Mouse (Mus musculus) kidney, adult 11 months (tissue): ENCODE data around the gene Rims3.

Source experiments
- DNase-seq: peaks from one replicate; pipeline ENCODE4 v3.0.0; 2022

Gene Rims3

GRCm38 (mm10) chr4:120854588-120855319, at the start of gene Rims3:
Rims3 (plus strand) TSS chr4:120854816.
- DNase-seq, result peak; percentile 28

GRCm38 (mm10) chr4:120805816-120806215, 48.8 kb upstream of the Rims3 start:
- no peak for DNase-seq

GRCm38 (mm10) chr4:120813762-120814161, 40.9 kb upstream of the Rims3 start:
- no peak for DNase-seq

GRCm38 (mm10) chr4:120814171-120814570, 40.4 kb upstream of the Rims3 start:
- peak; percentile 85 for DNase-seq

GRCm38 (mm10) chr4:120815163-120815562, 39.5 kb upstream of the Rims3 start:
- no peak for DNase-seq

GRCm38 (mm10) chr4:120815622-120816334, 38.8 kb upstream of the Rims3 start:
- peak; percentile 94 for DNase-seq

- DNase-seq, result no peak
Observed at GRCm38 (mm10) chr4:120817002-120817774, 37.4 kb upstream of the Rims3 start.

- DNase-seq, result no peak
Observed at GRCm38 (mm10) chr4:120817951-120818350, 36.7 kb upstream of the Rims3 start.

GRCm38 (mm10) chr4:120819296-120819695, 35.3 kb upstream of the Rims3 start:
- DNase-seq, result no peak

GRCm38 (mm10) chr4:120819871-120820270, 34.7 kb upstream of the Rims3 start:
- no peak for DNase-seq

- peak; percentile 66 for DNase-seq
Observed at GRCm38 (mm10) chr4:120822191-120822911, 32.3 kb upstream of the Rims3 start.

GRCm38 (mm10) chr4:120825100-120825553, 29.5 kb upstream of the Rims3 start:
- DNase-seq, result peak; percentile 95

- DNase-seq, result peak; percentile 97
Observed at GRCm38 (mm10) chr4:120825577-120826326, 28.9 kb upstream of the Rims3 start.

- no peak for DNase-seq
Observed at GRCm38 (mm10) chr4:120826418-120826817, 28.2 kb upstream of the Rims3 start.

GRCm38 (mm10) chr4:120830767-120831166, 23.8 kb upstream of the Rims3 start:
- no peak for DNase-seq

- no peak for DNase-seq
Observed at GRCm38 (mm10) chr4:120831472-120831871, 23.1 kb upstream of the Rims3 start, which contains the start of gene Nfyc. Nfyc (minus strand) TSS chr4:120831572.

GRCm38 (mm10) chr4:120841342-120841741, 13.3 kb upstream of the Rims3 start:
- no peak for DNase-seq

GRCm38 (mm10) chr4:120844423-120845082, 10.1 kb upstream of the Rims3 start:
- no peak for DNase-seq

- DNase-seq, result no peak
Observed at GRCm38 (mm10) chr4:120845098-120845497, 9.5 kb upstream of the Rims3 start.

- DNase-seq, result no peak
Observed at GRCm38 (mm10) chr4:120848909-120849308, 5.7 kb upstream of the Rims3 start.

GRCm38 (mm10) chr4:120849451-120849850, 5.2 kb upstream of the Rims3 start:
- no peak for DNase-seq
